Mouse (Mus musculus): ENCODE data around the gene Olfr670. TPM values are rescaled to one million over a fixed set of nuclear protein-coding genes. Genes with fewer than 3 reads are reported as not detected.

Olfr670 gene
- polyA plus RNA-seq, 1 experiment from 2014 or later = not detected

Other genes starting within 250 kb of the Olfr670 start
- not detected in 2 replicates for gene Usp17le, start 185.2 kb downstream of the Olfr670 start, polyA plus RNA-seq (2015; fragmentation: Nextera tagmentation; extraction: Ambion mirVana)
- gene Usp17lb, start 120.0 kb downstream of the Olfr670 start, polyA plus RNA-seq (2015; fragmentation: Nextera tagmentation; extraction: Ambion mirVana) = not detected in 2 replicates
- not detected in 2 replicates for gene Usp17la, start 105.6 kb downstream of the Olfr670 start, polyA plus RNA-seq (2015; fragmentation: Nextera tagmentation; extraction: Ambion mirVana)
- not detected in 2 replicates for gene Olfr665, start 84.6 kb downstream of the Olfr670 start, polyA plus RNA-seq (2015; fragmentation: Nextera tagmentation; extraction: Ambion mirVana)
- gene Olfr666, start 66.7 kb downstream of the Olfr670 start, polyA plus RNA-seq (2015; fragmentation: Nextera tagmentation; extraction: Ambion mirVana) = not detected in 2 replicates
- gene Olfr667, start 41.1 kb downstream of the Olfr670 start, polyA plus RNA-seq (2015; fragmentation: Nextera tagmentation; extraction: Ambion mirVana) = not detected in 2 replicates
- gene Olfr668, start 34.6 kb downstream of the Olfr670 start, polyA plus RNA-seq (2015; fragmentation: Nextera tagmentation; extraction: Ambion mirVana) = not detected in 2 replicates
- not detected in 2 replicates for gene Olfr669, start 28.4 kb downstream of the Olfr670 start, polyA plus RNA-seq (2015; fragmentation: Nextera tagmentation; extraction: Ambion mirVana)
- gene Olfr671, start 16.5 kb upstream of the Olfr670 start, polyA plus RNA-seq (2015; fragmentation: Nextera tagmentation; extraction: Ambion mirVana) = not detected in 2 replicates
- gene Olfr672, start 39.4 kb upstream of the Olfr670 start, polyA plus RNA-seq (2015; fragmentation: Nextera tagmentation; extraction: Ambion mirVana) = not detected in 2 replicates
- not detected in 2 replicates for gene Olfr675, start 65.8 kb upstream of the Olfr670 start, polyA plus RNA-seq (2015; fragmentation: Nextera tagmentation; extraction: Ambion mirVana)
- not detected in 2 replicates for gene Olfr676, start 70.1 kb upstream of the Olfr670 start, polyA plus RNA-seq (2015; fragmentation: Nextera tagmentation; extraction: Ambion mirVana)
- not detected in 2 replicates for gene Olfr677, start 88.8 kb upstream of the Olfr670 start, polyA plus RNA-seq (2015; fragmentation: Nextera tagmentation; extraction: Ambion mirVana)
- not detected in 2 replicates for gene Olfr678, start 101.9 kb upstream of the Olfr670 start, polyA plus RNA-seq (2015; fragmentation: Nextera tagmentation; extraction: Ambion mirVana)
- not detected in 2 replicates for gene Olfr679, start 118.6 kb upstream of the Olfr670 start, polyA plus RNA-seq (2015; fragmentation: Nextera tagmentation; extraction: Ambion mirVana)
- gene Olfr680-ps1, start 130.2 kb upstream of the Olfr670 start, polyA plus RNA-seq (2015; fragmentation: Nextera tagmentation; extraction: Ambion mirVana) = not detected in 2 replicates
- not detected in 2 replicates for gene Olfr681, start 154.2 kb upstream of the Olfr670 start, polyA plus RNA-seq (2015; fragmentation: Nextera tagmentation; extraction: Ambion mirVana)
- not detected in 2 replicates for gene Olfr683, start 184.4 kb upstream of the Olfr670 start, polyA plus RNA-seq (2015; fragmentation: Nextera tagmentation; extraction: Ambion mirVana)
- not detected in 2 replicates for gene Olfr684, start 201.0 kb upstream of the Olfr670 start, polyA plus RNA-seq (2015; fragmentation: Nextera tagmentation; extraction: Ambion mirVana)
- gene Olfr685, start 223.4 kb upstream of the Olfr670 start, polyA plus RNA-seq (2015; fragmentation: Nextera tagmentation; extraction: Ambion mirVana) = not detected in 2 replicates
- not detected in 2 replicates for gene Olfr686, start 244.9 kb upstream of the Olfr670 start, polyA plus RNA-seq (2015; fragmentation: Nextera tagmentation; extraction: Ambion mirVana)

Measured in midbrain, embryonic 16.5 days (tissue).